Mouse (Mus musculus) CD4-positive, CD25-positive, alpha-beta regulatory T cell, adult 4 months (primary cell): ENCODE results near the gene Cdk5rap2. TPM values are rescaled to one million over a fixed set of nuclear protein-coding genes. Genes with fewer than 3 reads are reported as not detected.

Source experiments
- ATAC-seq: one replicate; pipeline ENCODE4 v1.8.0; 2017
- polyA plus RNA-seq, 2 experiments: library from polyadenylated mRNA; unstranded; fragments of 100-300 nt; shearing (Covaris generic); gene quantifications; one replicate each; pipeline ENCODE4 v1.2.1; 2017

Gene Cdk5rap2
- polyA plus RNA-seq, 2 experiments from 2014 or later, result 10.8 to 17.2 TPM

- no peak for ATAC-seq
Observed at GRCm38 (mm10) chr4:70353656-70354055, 56.6 kb downstream of the Cdk5rap2 start.

GRCm38 (mm10) chr4:70335444-70336144 is 74.6 kb downstream of the Cdk5rap2 start:
- no peak for ATAC-seq

GRCm38 (mm10) chr4:70334995-70335394 is 75.2 kb downstream of the Cdk5rap2 start:
- ATAC-seq, result no peak

- no peak for ATAC-seq
Observed at GRCm38 (mm10) chr4:70332981-70333380, 77.3 kb downstream of the Cdk5rap2 start.

GRCm38 (mm10) chr4:70332576-70332975 is 77.7 kb downstream of the Cdk5rap2 start:
- no peak for ATAC-seq

GRCm38 (mm10) chr4:70331181-70331580 is 79.1 kb downstream of the Cdk5rap2 start:
- ATAC-seq, result no peak

- no peak for ATAC-seq
Observed at GRCm38 (mm10) chr4:70328033-70328432, 82.2 kb downstream of the Cdk5rap2 start.

GRCm38 (mm10) chr4:70327436-70327835 is 82.8 kb downstream of the Cdk5rap2 start:
- ATAC-seq, result no peak

GRCm38 (mm10) chr4:70321586-70321985 is 88.7 kb downstream of the Cdk5rap2 start:
- no peak for ATAC-seq

GRCm38 (mm10) chr4:70312170-70312569 is 98.1 kb downstream of the Cdk5rap2 start:
- no peak for ATAC-seq

GRCm38 (mm10) chr4:70311530-70311929 is 98.7 kb downstream of the Cdk5rap2 start:
- ATAC-seq, result no peak

GRCm38 (mm10) chr4:70307230-70307629 is 103.0 kb downstream of the Cdk5rap2 start:
- peak; percentile 72 for ATAC-seq

GRCm38 (mm10) chr4:70303870-70304269 is 106.4 kb downstream of the Cdk5rap2 start:
- no peak for ATAC-seq

GRCm38 (mm10) chr4:70301187-70301586 is 109.1 kb downstream of the Cdk5rap2 start:
- ATAC-seq, result no peak

GRCm38 (mm10) chr4:70289361-70289760 is 120.9 kb downstream of the Cdk5rap2 start:
- no peak for ATAC-seq

- no peak for ATAC-seq
Observed at GRCm38 (mm10) chr4:70283163-70283562, 127.1 kb downstream of the Cdk5rap2 start.

GRCm38 (mm10) chr4:70278882-70279281 is 131.4 kb downstream of the Cdk5rap2 start:
- ATAC-seq, result no peak

- no peak for ATAC-seq
Observed at GRCm38 (mm10) chr4:70278057-70278456, 132.2 kb downstream of the Cdk5rap2 start.

GRCm38 (mm10) chr4:70272943-70273342 is 137.3 kb downstream of the Cdk5rap2 start:
- no peak for ATAC-seq

- ATAC-seq, result no peak
Observed at GRCm38 (mm10) chr4:70272527-70272926, 137.7 kb downstream of the Cdk5rap2 start.

GRCm38 (mm10) chr4:70267213-70267906 is 142.9 kb downstream of the Cdk5rap2 start:
- ATAC-seq, result no peak

GRCm38 (mm10) chr4:70265248-70265647 is 145.0 kb downstream of the Cdk5rap2 start:
- ATAC-seq, result peak; percentile 82

- no peak for ATAC-seq
Observed at GRCm38 (mm10) chr4:70262850-70263249, 147.4 kb downstream of the Cdk5rap2 start.

GRCm38 (mm10) chr4:70261315-70261714 is 148.9 kb downstream of the Cdk5rap2 start:
- no peak for ATAC-seq
